Mouse (Mus musculus) limb, embryonic 14.5 days (tissue): Measurements from ENCODE around the gene Bzw2. TPM values are rescaled to one million over a fixed set of nuclear protein-coding genes. Genes with fewer than 3 reads are reported as not detected.
A peak's percentile ranks its signal among the peaks of the same experiment; 100 is the strongest.

Source experiments
- ATAC-seq: fragments of 200-750 bp; cut with Nextera tagmentation; 2 replicates; pipeline ENCODE4 v1.8.0; 2017; ENCODE audit warnings: low read depth, moderate number of reproducible peaks, moderate TSS enrichment; ENCODE audit not compliant: low FRiP score
- DNase-seq: peaks from one replicate; pipeline ENCODE4 v3.0.0-alpha.2; 2015; ENCODE audit warnings: low spot score
- H3K27ac ChIP-seq: fragments of 300-500 bp; sonication (generic); replicated peaks from 2 replicates; pipeline ENCODE4 v1.5.1; 2014; ENCODE audit warnings: low read depth, mild to moderate bottlenecking, low read length, moderate library complexity, mixed read lengths
- H3K27me3 ChIP-seq: fragments of 300-500 bp; sonication (generic); 2 replicates; pipeline ENCODE4 v1.6.1; 2014; ENCODE audit warnings: low read length, mixed read lengths; ENCODE audit not compliant: control insufficient read depth, insufficient read depth
- H3K36me3 ChIP-seq: fragments of 300-500 bp; sonication (generic); 2 replicates; pipeline ENCODE4 v1.6.1; 2014; ENCODE audit warnings: mild to moderate bottlenecking, low read length, moderate library complexity, mixed read lengths; ENCODE audit not compliant: control insufficient read depth, insufficient read depth
- H3K4me1 ChIP-seq: fragments of 300-500 bp; sonication (generic); 2 replicates; pipeline ENCODE4 v1.6.1; 2014; ENCODE audit warnings: antibody characterized with exemption, low read length, mixed read lengths; ENCODE audit not compliant: control insufficient read depth, insufficient read depth
- H3K4me2 ChIP-seq: fragments of 300-500 bp; sonication (generic); replicated peaks from 2 replicates; pipeline ENCODE4 v1.6.1; 2014; ENCODE audit warnings: low read depth, mild to moderate bottlenecking, low read length, moderate library complexity; ENCODE audit not compliant: severe bottlenecking
- H3K4me3 ChIP-seq: fragments of 300-500 bp; sonication (generic); replicated peaks from 2 replicates; pipeline ENCODE4 v1.5.1; 2014; ENCODE audit warnings: low read length
- H3K9ac ChIP-seq: fragments of 300-500 bp; sonication (generic); 2 replicates; pipeline ENCODE4 v1.6.1; 2014; ENCODE audit warnings: mild to moderate bottlenecking, low read depth, low read length, moderate library complexity; ENCODE audit not compliant: severe bottlenecking
- H3K9me3 ChIP-seq: fragments of 300-500 bp; sonication (generic); 2 replicates; pipeline ENCODE4 v1.6.1; 2016; ENCODE audit warnings: low read length; ENCODE audit not compliant: control insufficient read depth
- POLR2A ChIP-seq: fragments of 200-500 bp; IDR thresholded peaks from 2 replicates; pipeline ENCODE4 v1.8.0; 2012; ENCODE audit warnings: inconsistent platforms, mild to moderate bottlenecking, moderate library complexity, borderline replicate concordance; ENCODE audit not compliant: insufficient read depth, insufficient read length; ENCODE audit errors: extremely low read depth
- WGBS: fragments of 180-500 bp; shearing (Covaris S2); extraction: QIAGEN DNeasy Blood & Tissue Kit; methylation state at CpG from one replicate; pipeline ENCODE4 v1.1.7; 2014; 5-methylcytosine and 5-hydroxymethylcytosine counted together
- polyA plus RNA-seq, 2 experiments: library from polyadenylated mRNA; depleted of rRNA in 1 of 2; stranded (reverse) in 1 of 2; unstranded in 1 of 2; fragments of >200 nt; fragmentation: Nextera tagmentation in 1 of 2; extraction: Ambion mirVana in 1 of 2; gene quantifications; 2 replicates each; pipeline versions ENCODE4 v1.2.1 to v1.2.3; 2012 to 2014

Bzw2 gene
- polyA plus RNA-seq, 2 experiments, result 112 to 183 TPM

- no peak overlapping the region for H3K9ac ChIP-seq
- WGBS, result 88% methylated on average over 5 of the region's 5 CpGs
- ATAC-seq (no peak), DNase-seq (no peak)
- no peaks in the 10 kb centered on the region for H3K9me3 ChIP-seq
- no peak overlapping the region for H3K4me2 ChIP-seq
- peaks cover 86% of the 10 kb centered on the region for H3K36me3 ChIP-seq
- TF ChIP-seq POLR2A, result no peak
- no peaks in the 10 kb centered on the region for H3K4me1 ChIP-seq
- H3K4me3 ChIP-seq, result no peak overlapping the region
- H3K27me3 ChIP-seq, result no peaks in the 10 kb centered on the region
- H3K27ac ChIP-seq, result no peak overlapping the region
Observed at GRCm38 (mm10) chr12:36110457-36110856, 47.4 kb downstream of the Bzw2 start.

DNA sequence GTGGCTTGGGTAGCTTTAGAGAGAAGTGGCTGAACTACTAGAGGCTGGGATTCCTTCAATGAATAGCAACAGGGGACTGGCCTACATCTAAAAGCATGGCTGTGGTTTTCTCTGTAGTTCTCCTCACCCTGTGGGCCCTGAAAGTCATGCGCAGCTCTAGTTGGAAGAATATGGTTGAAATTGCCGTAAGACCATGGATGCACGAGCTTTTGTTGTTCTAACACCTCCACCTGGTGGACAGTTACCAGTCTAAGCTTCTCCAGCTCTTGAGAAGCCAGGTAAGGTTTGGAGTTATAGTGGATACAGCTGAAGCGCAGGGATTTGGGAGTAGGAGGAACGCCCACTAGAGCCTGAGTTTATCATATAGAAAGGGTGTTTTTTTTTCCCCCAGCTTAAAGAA lies 49.4 kb downstream of the Bzw2 start:
- H3K9ac ChIP-seq, result no peak overlapping the region
- DNase-seq (no peak), ATAC-seq (no peak)
- no peaks in the 10 kb centered on the region for H3K27me3 ChIP-seq
- no peak overlapping the region for H3K4me2 ChIP-seq
- H3K9me3 ChIP-seq, result no peaks in the 10 kb centered on the region
- TF ChIP-seq POLR2A, result no peak
- no peak overlapping the region for H3K4me3 ChIP-seq
- H3K36me3 ChIP-seq, result peaks cover 78% of the 10 kb centered on the region
- WGBS, result 94% methylated on average over 5 of the region's 5 CpGs
- no peaks in the 10 kb centered on the region for H3K4me1 ChIP-seq
- H3K27ac ChIP-seq, result no peak overlapping the region

GRCm38 (mm10) chr12:36103592-36103910 lies 54.3 kb downstream of the Bzw2 start:
- Histone ChIP-seq H3K27me3 (no peaks in the 10 kb centered on the region), H3K9me3 (no peaks in the 10 kb centered on the region), H3K27ac (no peak overlapping the region), H3K4me2 (no peak overlapping the region), H3K9ac (no peak overlapping the region), H3K36me3 (peaks cover 52% of the 10 kb centered on the region), H3K4me3 (no peak overlapping the region), H3K4me1 (no peaks in the 10 kb centered on the region)
- WGBS, result 82% methylated on average over 4 of the region's 4 CpGs
- DNase-seq, result no peak
- no peak for ATAC-seq
- TF ChIP-seq POLR2A, result no peak

GRCm38 (mm10) chr12:36102733-36103591 lies 54.9 kb downstream of the Bzw2 start:
- WGBS, result 72% methylated on average over 8 of the region's 8 CpGs
- peaks cover 47% of the 10 kb centered on the region for H3K36me3 ChIP-seq
- peak; percentile 57; the same call in 1 of the 2 replicates for ATAC-seq

GRCm38 (mm10) chr12:36095371-36095880 lies 62.5 kb downstream of the Bzw2 start:
- H3K4me3 ChIP-seq, result no peak overlapping the region
- DNase-seq (no peak), ATAC-seq (no peak)
- no peak for TF ChIP-seq POLR2A
- no peak overlapping the region for H3K4me2 ChIP-seq
- H3K9ac ChIP-seq, result no peak overlapping the region
- no peaks in the 10 kb centered on the region for H3K27me3 ChIP-seq
- H3K9me3 ChIP-seq, result no peaks in the 10 kb centered on the region
- peaks cover 31% of the 10 kb centered on the region for H3K36me3 ChIP-seq
- no peaks in the 10 kb centered on the region for H3K4me1 ChIP-seq
- WGBS, result 79% methylated on average over 7 of the region's 7 CpGs
- H3K27ac ChIP-seq, result no peak overlapping the region

More at GRCm38 (mm10) chr12:36102733-36103591, 54.9 kb downstream of the Bzw2 start:
- Histone ChIP-seq H3K4me2 (no peak overlapping the region), H3K4me3 (no peak overlapping the region), H3K9ac (no peak overlapping the region), H3K9me3 (no peaks in the 10 kb centered on the region), H3K4me1 (no peaks in the 10 kb centered on the region), H3K27me3 (no peaks in the 10 kb centered on the region), H3K27ac (no peak overlapping the region)
- TF ChIP-seq POLR2A, result no peak
- DNase-seq, result peak; percentile 52
